Mouse (Mus musculus) NIH3T3 (cell line): ENCODE measurements at regions not wholly inside any gene's neighbourhood (a gene's known extent, or its start where the extent isn't known, plus 50 kb on each side); places are given as distances from the start of the nearest gene placed in this dataset.

Source experiments
- DNase-seq: peaks from one replicate; pipeline ENCODE4 v3.0.0-alpha.2; 2012; ENCODE audit warnings: low read depth

- DNase-seq: no peak
Measured at GRCm38 (mm10) chr10:100922976-100923375, 332.7 kb downstream of the 1700017N19Rik start.

GRCm38 (mm10) chr10:100927086-100927485, 336.8 kb downstream of the 1700017N19Rik start:
- DNase-seq: no peak

- no peak for DNase-seq
Measured at GRCm38 (mm10) chr10:100931739-100932138, 341.5 kb downstream of the 1700017N19Rik start.

GRCm38 (mm10) chr10:100958371-100958770, 368.1 kb downstream of the 1700017N19Rik start:
- peak; percentile 49 for DNase-seq

DNA sequence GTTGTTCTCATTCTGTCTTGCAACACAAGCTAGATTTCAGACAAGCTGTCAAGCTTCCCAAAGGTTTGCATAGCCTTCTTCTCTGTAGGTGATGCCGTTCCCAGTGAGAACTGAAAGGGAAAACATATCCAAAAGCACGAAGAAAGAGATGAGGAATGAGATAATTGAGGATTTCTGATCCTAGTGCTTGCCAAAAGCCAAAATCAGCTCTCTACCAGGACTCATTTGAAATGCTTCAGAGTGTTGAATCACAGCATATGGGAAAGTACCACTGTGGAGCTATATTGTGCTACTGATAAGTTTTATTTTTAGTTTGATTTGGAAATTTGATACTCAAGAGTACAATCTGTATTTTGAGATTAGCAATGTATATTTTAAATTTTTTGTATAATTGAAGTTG, 413.2 kb downstream of the 1700017N19Rik start:
- no peak for DNase-seq

GRCm38 (mm10) chr10:101004687-101005086, 414.4 kb downstream of the 1700017N19Rik start:
- DNase-seq: no peak

DNA sequence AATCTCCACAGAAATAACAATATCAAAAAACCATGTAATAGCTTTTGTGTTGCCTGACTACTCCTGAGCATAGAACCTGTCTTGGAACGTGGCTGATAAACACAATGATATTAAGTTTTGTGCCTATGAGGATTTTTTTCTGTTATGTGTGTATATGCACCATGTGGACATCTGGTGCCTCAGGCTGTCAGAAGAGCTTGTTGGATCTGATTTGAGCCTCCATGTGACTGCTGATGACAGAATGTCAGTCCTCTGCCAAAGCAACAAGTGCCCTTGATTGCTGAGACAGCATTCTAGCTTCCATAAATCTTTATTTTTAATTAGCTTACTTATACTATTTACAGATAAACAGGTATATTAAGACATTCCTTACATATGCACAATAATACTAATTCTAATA, 425.1 kb downstream of the 1700017N19Rik start:
- DNase-seq: no peak

- DNase-seq: no peak
Measured at GRCm38 (mm10) chr10:101038630-101039029, 448.3 kb downstream of the 1700017N19Rik start.

DNA sequence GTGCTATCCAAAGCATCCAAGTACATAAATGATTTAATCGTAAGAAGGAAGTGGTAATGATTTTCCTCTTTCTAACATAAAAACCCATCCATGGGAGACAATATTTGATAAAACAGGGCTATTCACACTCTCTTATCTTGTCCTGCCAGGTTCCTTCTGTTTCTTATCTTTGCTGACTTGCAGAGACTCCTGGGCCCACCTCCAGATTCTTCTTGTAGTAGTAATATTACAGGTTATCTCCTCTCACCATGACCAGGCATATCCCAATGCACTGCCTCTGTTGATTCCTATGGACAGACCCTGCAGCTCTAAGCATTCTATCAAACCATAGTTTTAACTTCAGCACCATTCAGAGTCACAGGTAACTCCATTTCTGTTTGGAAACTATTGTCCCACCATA, 448.8 kb downstream of the 1700017N19Rik start:
- DNase-seq: no peak
